ENCODE assay signal across 8 mouse cellular contexts in the genomic region with DNA sequence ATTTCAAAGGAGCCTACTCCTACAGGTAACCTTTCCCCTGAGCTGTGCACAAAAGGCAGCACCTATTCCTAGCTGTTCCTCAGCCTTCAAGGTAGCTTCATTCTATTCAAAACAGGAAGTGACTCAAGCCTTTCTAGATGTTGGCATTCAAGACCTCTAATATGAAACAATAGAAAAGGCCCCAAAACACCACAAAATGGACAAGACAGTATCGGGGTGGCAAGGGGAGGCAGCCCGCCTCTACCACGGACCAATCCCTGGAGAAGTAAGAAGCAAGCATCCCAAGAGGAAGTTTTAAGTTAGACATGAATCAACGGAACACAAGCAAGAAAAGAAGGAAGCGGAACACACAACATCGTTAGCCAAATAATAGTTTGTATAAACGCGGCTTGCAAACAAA. TPM values are rescaled to one million over a fixed set of nuclear protein-coding genes. Genes with fewer than 3 reads are reported as not detected.
DNase-seq lines count a peak whose midpoint lies in the region; ATAC-seq and TF ChIP-seq lines count a peak whose summit lies in the region.

No protein-coding gene starts in this region.

- peaks cover 22% of the 10 kb centered on the region for H3K4me1 ChIP-seq in neural tube, embryonic 11.5 days (ENCODE audit: control insufficient read depth, insufficient read depth, low read length)
- peaks cover 31% of the 10 kb centered on the region for H3K4me1 ChIP-seq in forebrain, embryonic 16.5 days (replicated peaks; ENCODE audit: control insufficient read depth, insufficient read depth, low read length)
- H3K4me1 ChIP-seq in liver, embryonic 11.5 days (replicated peaks; ENCODE audit: control insufficient read depth, insufficient read depth, low read length), result peaks cover 22% of the 10 kb centered on the region
- 0 out of 2 replicates have a peak, but pooled peaks cover 7% of the 10 kb centered on the region for H3K4me1 ChIP-seq in stomach, postnatal 0 days (replicated peaks; ENCODE audit: control insufficient read depth, insufficient read depth)

- 78% methylated on average over 8 of the region's 8 CpGs for WGBS in neural tube, embryonic 11.5 days
- WGBS in forebrain, embryonic 16.5 days, result 47% methylated on average over 8 of the region's 8 CpGs
- 50% methylated on average over 8 of the region's 8 CpGs for WGBS in liver, embryonic 11.5 days
- WGBS in stomach, postnatal 0 days, result 69% methylated on average over 8 of the region's 8 CpGs

- no peaks in the 10 kb centered on the region for H3K27me3 ChIP-seq in neural tube, embryonic 11.5 days (ENCODE audit: control insufficient read depth, insufficient read depth, low read length)
- no peaks in the 10 kb centered on the region for H3K27me3 ChIP-seq in forebrain, embryonic 16.5 days (replicated peaks; ENCODE audit: control insufficient read depth, insufficient read depth, low read length)
- no peaks in the 10 kb centered on the region for H3K27me3 ChIP-seq in liver, embryonic 11.5 days (replicated peaks; ENCODE audit: control insufficient read depth, insufficient read depth, low read length)
- H3K27me3 ChIP-seq in stomach, postnatal 0 days (ENCODE audit: control insufficient read depth, insufficient read depth, low read length), result no peaks in the 10 kb centered on the region

- ATAC-seq in neural tube, embryonic 11.5 days (ENCODE audit: insufficient read depth, low FRiP score, low TSS enrichment), result no peak
- no peak for ATAC-seq in forebrain, embryonic 16.5 days
- no peak for ATAC-seq in liver, embryonic 11.5 days (replicated peaks; ENCODE audit: low FRiP score)
- ATAC-seq in stomach, postnatal 0 days (ENCODE audit: low FRiP score, low TSS enrichment), result no peak

- no peak for DNase-seq in neural tube, embryonic 11.5 days (ENCODE audit: low spot score)
- no peak for DNase-seq in neural tube, embryonic 10.5 days (ENCODE audit: extremely low spot score, low spot score)
- DNase-seq in liver, embryonic 11.5 days (ENCODE audit: low spot score), result no peak
- DNase-seq in stomach, postnatal 0 days (ENCODE audit: low spot score), result no peak
- DNase-seq in layer of hippocampus, adult 18-20 months (ENCODE audit: low spot score in 2 of 2), result no peak
- DNase-seq in frontal cortex, postnatal 36 days (ENCODE audit: low spot score in 2 of 2), result no peak
- no peak for DNase-seq in embryo, embryonic 10.5 days (ENCODE audit: low spot score)

- H3K9ac ChIP-seq in neural tube, embryonic 11.5 days (ENCODE audit: low read length), result peak overlapping the region; percentile 93; the same call in 1 of the 2 replicates
- H3K9ac ChIP-seq in forebrain, embryonic 16.5 days (replicated peaks; ENCODE audit: low read depth, low read length), result no peak overlapping the region
- no peak overlapping the region for H3K9ac ChIP-seq in liver, embryonic 11.5 days (ENCODE audit: low read depth, low read length)
- no peak overlapping the region for H3K9ac ChIP-seq in stomach, postnatal 0 days (ENCODE audit: low read length)

- no peak for TF ChIP-seq EP300 in stomach, postnatal 0 days (optimal IDR thresholded peaks at IDR 0.05)

- no peak for TF ChIP-seq CTCF in stomach, postnatal 0 days (IDR thresholded peaks at IDR 0.05; ENCODE audit: low read depth)

- no peak overlapping the region for H3K27ac ChIP-seq in neural tube, embryonic 11.5 days (ENCODE audit: low read depth, low read length)
- H3K27ac ChIP-seq in forebrain, embryonic 16.5 days (ENCODE audit: low read length), result no peak overlapping the region
- no peak overlapping the region for H3K27ac ChIP-seq in liver, embryonic 11.5 days (ENCODE audit: low read depth, low read length)
- H3K27ac ChIP-seq in stomach, postnatal 0 days (replicated peaks), result no peak overlapping the region

- peak overlapping the region; percentile 87 for H3K4me2 ChIP-seq in neural tube, embryonic 11.5 days (ENCODE audit: low read depth)
- peak overlapping the region; percentile 87 for H3K4me2 ChIP-seq in forebrain, embryonic 16.5 days (ENCODE audit: low read length)
- H3K4me2 ChIP-seq in liver, embryonic 11.5 days, result peak overlapping the region; percentile 90
- peak overlapping the region; percentile 79; the same call in 1 of the 2 replicates for H3K4me2 ChIP-seq in stomach, postnatal 0 days (replicated peaks; ENCODE audit: low read depth)

- no peaks in the 10 kb centered on the region for H3K36me3 ChIP-seq in neural tube, embryonic 11.5 days (ENCODE audit: control insufficient read depth, insufficient read depth, low read length)
- H3K36me3 ChIP-seq in forebrain, embryonic 16.5 days (ENCODE audit: control insufficient read depth, insufficient read depth), result no peaks in the 10 kb centered on the region
- peaks cover 2% of the 10 kb centered on the region; the same call in 1 of the 2 replicates for H3K36me3 ChIP-seq in liver, embryonic 11.5 days (ENCODE audit: control insufficient read depth, insufficient read depth, low read length)
- no peaks in the 10 kb centered on the region for H3K36me3 ChIP-seq in stomach, postnatal 0 days (ENCODE audit: control insufficient read depth, insufficient read depth, low read length)

- H3K4me3 ChIP-seq in neural tube, embryonic 11.5 days (ENCODE audit: low read depth, low read length), result peak overlapping the region; percentile 99; the same call in 1 of the 2 replicates
- peak overlapping the region; percentile 98 for H3K4me3 ChIP-seq in forebrain, embryonic 16.5 days (replicated peaks; ENCODE audit: low read length)
- peak overlapping the region; percentile 100 for H3K4me3 ChIP-seq in liver, embryonic 11.5 days (ENCODE audit: low read depth, low read length)
- peak overlapping the region; percentile 99; the same call in 1 of the 2 replicates for H3K4me3 ChIP-seq in stomach, postnatal 0 days (ENCODE audit: low read depth, low read length)

- no peaks in the 10 kb centered on the region for H3K9me3 ChIP-seq in neural tube, embryonic 11.5 days (ENCODE audit: control insufficient read depth, low read length)
- H3K9me3 ChIP-seq in forebrain, embryonic 16.5 days (ENCODE audit: control insufficient read depth, low read length), result no peaks in the 10 kb centered on the region
- no peaks in the 10 kb centered on the region for H3K9me3 ChIP-seq in liver, embryonic 11.5 days (ENCODE audit: control insufficient read depth, low read length)
- no peaks in the 10 kb centered on the region for H3K9me3 ChIP-seq in stomach, postnatal 0 days (ENCODE audit: control insufficient read depth, low read length)

RNA-seq across cellular contexts. Expression of gene Ankrd13a, which starts 2.7 kb away (rescaled TPM):
- 75.4 and 88.6 TPM in 2 replicates for polyA plus RNA-seq in neural tube, embryonic 11.5 days (2014; fragmentation: Nextera tagmentation; extraction: Ambion mirVana)
- polyA plus RNA-seq in forebrain, embryonic 16.5 days (2015; fragmentation: Nextera tagmentation; extraction: Ambion mirVana), result 29.4 and 30.1 TPM in 2 replicates
- polyA plus RNA-seq in liver, embryonic 11.5 days (2014; fragmentation: Nextera tagmentation; extraction: Ambion mirVana), result 81.2 and 96.5 TPM in 2 replicates
- polyA plus RNA-seq in stomach, postnatal 0 days (2015; fragmentation: Nextera tagmentation; extraction: Ambion mirVana), result 36.4 and 41.7 TPM in 2 replicates
- total RNA-seq in layer of hippocampus, adult 18-20 months (2021), result 10 to 100 TPM; 44.5 to 48.1 TPM

RNA-seq across cellular contexts. Expression of gene Git2, which starts 3.5 kb away (rescaled TPM):
- 35.1 and 46.9 TPM in 2 replicates for polyA plus RNA-seq in neural tube, embryonic 11.5 days (2014; fragmentation: Nextera tagmentation; extraction: Ambion mirVana)
- 53.9 and 58.5 TPM in 2 replicates for polyA plus RNA-seq in forebrain, embryonic 16.5 days (2015; fragmentation: Nextera tagmentation; extraction: Ambion mirVana)
- polyA plus RNA-seq in liver, embryonic 11.5 days (2014; fragmentation: Nextera tagmentation; extraction: Ambion mirVana), result 37.5 and 46.1 TPM in 2 replicates
- 14.2 and 16.1 TPM in 2 replicates for polyA plus RNA-seq in stomach, postnatal 0 days (2015; fragmentation: Nextera tagmentation; extraction: Ambion mirVana)
- total RNA-seq in layer of hippocampus, adult 18-20 months (2021), result 10 to 100 TPM; 44.5 to 45.6 TPM

RNA-seq across cellular contexts. Expression of gene 1500011B03Rik, which starts 51.5 kb away (rescaled TPM):
- 162 TPM in 2 replicates for polyA plus RNA-seq in neural tube, embryonic 11.5 days (2014; fragmentation: Nextera tagmentation; extraction: Ambion mirVana)
- 220 and 250 TPM in 2 replicates for polyA plus RNA-seq in forebrain, embryonic 16.5 days (2015; fragmentation: Nextera tagmentation; extraction: Ambion mirVana)
- polyA plus RNA-seq in liver, embryonic 11.5 days (2014; fragmentation: Nextera tagmentation; extraction: Ambion mirVana), result 70.3 and 75.6 TPM in 2 replicates
- polyA plus RNA-seq in stomach, postnatal 0 days (2015; fragmentation: Nextera tagmentation; extraction: Ambion mirVana), result 110 and 118 TPM in 2 replicates
- 100 to 1,000 TPM; 162 to 169 TPM for total RNA-seq in layer of hippocampus, adult 18-20 months (2021)
